Mouse (Mus musculus): ENCODE results near the gene Abca2. TPM values are rescaled to one million over a fixed set of nuclear protein-coding genes. Genes with fewer than 3 reads are reported as not detected.

Abca2 gene
- 11.1 and 13.4 TPM in 2 replicates for total RNA-seq (2014; rRNA removed)
- 40.9 and 48.7 TPM in 2 replicates for polyA plus RNA-seq (2012; rRNA removed)

DNA sequence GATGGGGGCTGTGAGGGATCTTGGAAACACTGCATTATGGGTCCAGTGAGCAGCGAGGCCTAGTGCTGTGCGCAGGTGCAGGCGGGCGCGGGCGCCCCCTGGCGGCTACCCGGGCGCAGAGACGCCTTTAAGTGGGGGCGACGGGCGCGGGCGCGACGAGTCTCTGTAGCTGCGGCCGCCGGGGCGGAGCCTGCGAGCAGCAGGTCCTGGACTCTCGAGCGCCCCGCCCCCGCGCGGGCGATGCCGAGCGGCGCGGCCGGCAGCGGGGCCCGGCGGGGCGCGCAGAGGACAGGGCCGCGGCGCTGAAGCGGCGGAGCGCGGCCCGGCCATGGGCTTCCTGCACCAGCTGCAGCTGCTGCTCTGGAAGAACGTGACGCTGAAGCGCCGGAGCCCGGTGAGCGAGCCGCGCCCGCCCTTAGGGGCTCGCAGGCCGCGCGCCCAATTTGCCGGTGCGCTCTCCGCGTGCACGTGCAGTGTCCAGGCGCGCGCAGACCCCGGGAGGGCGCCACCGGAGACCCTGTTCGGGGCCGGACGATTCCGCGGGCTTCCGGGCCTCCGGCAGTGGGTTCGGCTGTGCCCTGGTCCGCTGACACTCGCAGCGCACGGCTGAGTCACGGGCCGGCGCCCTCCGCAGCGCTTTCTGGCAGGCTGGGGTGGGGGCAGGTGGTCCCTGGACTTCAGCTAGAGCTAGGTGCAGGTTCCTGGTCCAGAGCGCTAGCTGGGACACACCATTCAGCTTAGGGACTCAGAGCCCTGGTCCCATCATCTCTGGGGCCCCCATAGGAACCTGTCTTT lies at the start of gene Abca2:
Gene Abca2 (plus strand): TSS at position 262 of the 795 bp plus-strand sequence.
- WGBS, result under 1% methylated on average over 89 of the region's 89 CpGs

DNA sequence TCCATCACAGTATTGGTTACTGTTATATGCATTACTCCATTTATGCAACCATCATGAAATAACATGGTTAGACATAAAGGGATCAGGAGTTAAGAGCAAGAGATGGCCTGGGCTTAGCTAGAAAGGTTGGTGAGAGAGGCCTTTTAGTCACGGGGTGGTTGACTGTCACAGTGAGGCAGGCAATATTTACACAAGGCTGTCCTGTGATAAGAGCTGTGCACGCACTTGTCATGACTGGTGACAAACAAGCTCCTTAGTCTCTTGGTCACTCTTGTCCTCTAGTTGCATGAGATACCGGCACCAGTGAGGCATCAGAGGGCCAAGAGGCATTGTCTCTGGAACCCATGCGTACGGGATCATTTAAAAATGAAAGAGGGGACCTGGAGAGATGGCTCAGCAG lies 44.0 kb upstream of the Abca2 start:
- WGBS, result 37% methylated on average over 5 of the region's 5 CpGs
- Histone ChIP-seq H3K4me3 (ENCODE audit: insufficient read depth, low read depth, low read length) (no peak overlapping the region), H3K27me3 (ENCODE audit: control insufficient read depth, insufficient read depth, low read length) (no peaks in the 10 kb centered on the region; the same call in 1 of the 2 replicates), H3K79me2 (ENCODE audit: control insufficient read depth, insufficient read depth, low read length) (no peaks in the 10 kb centered on the region), H3K36me3 (ENCODE audit: control insufficient read depth, insufficient read depth, low read length) (no peaks in the 10 kb centered on the region), H3K9ac (ENCODE audit: low read depth, low read length) (no peak overlapping the region), H3K27ac (replicated peaks; ENCODE audit: insufficient read depth, low read depth, low read length) (no peak overlapping the region), H3K4me1 (ENCODE audit: control insufficient read depth, insufficient read depth, low read length) (0 out of 2 replicates have a peak, but pooled peaks cover 3% of the 10 kb centered on the region)
- TF ChIP-seq CTCF (IDR thresholded peaks at IDR 0.05; ENCODE audit: low read depth, low read length) (no peak), POLR2A (IDR thresholded peaks at IDR 0.05; ENCODE audit: extremely low read depth, insufficient read depth, low read length) (no peak)
- DNase-seq (ENCODE audit: extremely low read depth, low read depth, low spot score), result no peak

More for the DNA sequence above, at the start of gene Abca2:
- H3K4me1 ChIP-seq (ENCODE audit: control insufficient read depth, insufficient read depth, low read length), result peaks cover 3% of the 10 kb centered on the region; the same call in 1 of the 2 replicates
- peak; percentile 62 for DNase-seq (ENCODE audit: extremely low read depth, low read depth, low spot score)
- H3K27me3 ChIP-seq (ENCODE audit: control insufficient read depth, insufficient read depth, low read length), result no peaks in the 10 kb centered on the region
- TF ChIP-seq CTCF (IDR thresholded peaks at IDR 0.05; ENCODE audit: low read depth, low read length) (peak; percentile 83), POLR2A (IDR thresholded peaks at IDR 0.05; ENCODE audit: extremely low read depth, insufficient read depth, low read length) (no peak)
- H3K79me2 ChIP-seq (ENCODE audit: control insufficient read depth, insufficient read depth, low read length), result peaks cover 6% of the 10 kb centered on the region; the same call in 1 of the 2 replicates
- H3K27ac ChIP-seq (replicated peaks; ENCODE audit: insufficient read depth, low read depth, low read length), result no peak within 1 kb of the TSS
- no peaks in the 10 kb centered on the region for H3K36me3 ChIP-seq (ENCODE audit: control insufficient read depth, insufficient read depth, low read length)
- H3K4me3 ChIP-seq (ENCODE audit: insufficient read depth, low read depth, low read length), result peak within 1 kb of the TSS; percentile 74
- peak within 1 kb of the TSS; percentile 88 for H3K9ac ChIP-seq (ENCODE audit: low read depth, low read length)

DNA sequence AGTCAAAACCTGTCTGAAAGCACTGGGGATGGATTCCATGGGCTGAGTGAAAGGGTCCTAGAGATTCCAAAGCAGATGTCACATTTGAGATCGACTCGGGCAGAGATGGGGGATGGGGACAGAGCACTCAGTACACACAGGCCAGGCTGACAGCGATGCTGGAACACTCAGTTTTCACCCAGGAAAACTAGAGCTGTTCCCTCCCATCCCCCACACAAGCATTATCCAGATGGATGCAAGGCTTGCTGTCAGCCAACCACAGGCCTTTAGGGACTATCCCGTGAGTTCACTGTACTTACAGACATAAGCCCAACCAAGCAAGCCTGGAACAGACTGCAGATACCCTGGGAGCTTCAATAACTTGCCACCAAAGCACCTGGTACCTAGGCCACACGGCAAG lies 37.2 kb upstream of the Abca2 start:
- H3K36me3 ChIP-seq (ENCODE audit: control insufficient read depth, insufficient read depth, low read length), result no peaks in the 10 kb centered on the region
- DNase-seq (ENCODE audit: extremely low read depth, low read depth, low spot score), result no peak
- H3K27ac ChIP-seq (replicated peaks; ENCODE audit: insufficient read depth, low read depth, low read length), result no peak overlapping the region
- 74% methylated on average over 5 of the region's 5 CpGs for WGBS
- H3K79me2 ChIP-seq (ENCODE audit: control insufficient read depth, insufficient read depth, low read length), result no peaks in the 10 kb centered on the region
- H3K4me3 ChIP-seq (ENCODE audit: insufficient read depth, low read depth, low read length), result no peak overlapping the region
- H3K9ac ChIP-seq (ENCODE audit: low read depth, low read length), result no peak overlapping the region
- no peaks in the 10 kb centered on the region for H3K27me3 ChIP-seq (ENCODE audit: control insufficient read depth, insufficient read depth, low read length)
- TF ChIP-seq CTCF (IDR thresholded peaks at IDR 0.05; ENCODE audit: low read depth, low read length) (no peak), POLR2A (IDR thresholded peaks at IDR 0.05; ENCODE audit: extremely low read depth, insufficient read depth, low read length) (no peak)
- H3K4me1 ChIP-seq (ENCODE audit: control insufficient read depth, insufficient read depth, low read length), result peaks cover 1% of the 10 kb centered on the region; the same call in 1 of the 2 replicates

DNA sequence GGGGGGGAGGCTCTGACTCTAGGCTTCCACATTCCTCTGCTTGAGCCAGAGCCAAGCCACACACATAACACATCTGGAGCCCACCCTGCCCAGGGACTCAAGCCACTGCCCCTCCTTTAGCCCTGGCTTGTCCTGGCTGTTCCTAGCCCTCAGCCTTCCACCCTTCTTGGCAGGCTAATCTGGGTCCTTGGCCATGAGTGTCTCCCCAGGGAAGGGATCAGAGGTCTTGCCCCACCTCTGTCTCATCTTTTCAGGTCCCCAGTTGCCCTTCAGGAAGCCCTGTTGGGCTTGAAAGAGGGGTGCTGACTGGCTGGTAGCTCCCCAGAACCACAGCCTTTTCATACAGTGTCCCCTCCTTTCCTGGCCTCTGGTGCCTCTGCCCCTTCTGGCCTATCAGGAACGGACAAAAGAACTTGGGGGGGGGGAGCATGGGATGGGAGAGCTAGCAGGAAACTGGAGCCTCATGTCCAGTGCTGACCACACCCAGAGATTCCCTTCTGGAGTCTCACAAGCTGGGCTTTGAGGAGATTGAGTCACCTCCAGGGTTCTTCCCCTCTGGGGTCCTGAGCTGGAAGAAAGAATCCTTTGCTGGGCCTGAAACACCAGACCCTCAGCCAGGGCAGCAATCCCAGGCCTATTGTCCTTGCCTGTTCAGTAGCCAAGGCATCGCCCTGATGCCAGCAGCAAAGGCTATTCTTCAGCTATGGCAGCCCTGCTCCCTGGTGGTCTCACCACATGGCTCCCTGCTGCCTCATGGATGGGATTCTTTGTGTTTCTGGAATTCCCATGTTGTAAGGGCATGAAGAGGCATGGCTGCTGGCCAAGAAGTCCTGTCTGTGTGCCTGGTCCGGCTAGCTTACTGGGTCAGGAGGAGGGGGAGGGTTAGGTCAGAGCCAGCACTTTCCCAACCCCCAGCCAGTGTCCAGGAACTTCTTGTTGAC lies 34.0 kb upstream of the Abca2 start:
- 52% methylated on average over 3 of the region's 3 CpGs for WGBS
- TF ChIP-seq CTCF (IDR thresholded peaks at IDR 0.05; ENCODE audit: low read depth, low read length), result no peak
- TF ChIP-seq POLR2A (IDR thresholded peaks at IDR 0.05; ENCODE audit: extremely low read depth, insufficient read depth, low read length), result no peak
- Histone ChIP-seq H3K9ac (ENCODE audit: low read depth, low read length) (no peak overlapping the region), H3K79me2 (ENCODE audit: control insufficient read depth, insufficient read depth, low read length) (no peaks in the 10 kb centered on the region), H3K27me3 (ENCODE audit: control insufficient read depth, insufficient read depth, low read length) (no peaks in the 10 kb centered on the region), H3K36me3 (ENCODE audit: control insufficient read depth, insufficient read depth, low read length) (no peaks in the 10 kb centered on the region), H3K4me3 (ENCODE audit: insufficient read depth, low read depth, low read length) (no peak overlapping the region), H3K27ac (replicated peaks; ENCODE audit: insufficient read depth, low read depth, low read length) (no peak overlapping the region), H3K4me1 (ENCODE audit: control insufficient read depth, insufficient read depth, low read length) (peaks cover 3% of the 10 kb centered on the region; the same call in 1 of the 2 replicates)
- no peak for DNase-seq (ENCODE audit: extremely low read depth, low read depth, low spot score)

DNA sequence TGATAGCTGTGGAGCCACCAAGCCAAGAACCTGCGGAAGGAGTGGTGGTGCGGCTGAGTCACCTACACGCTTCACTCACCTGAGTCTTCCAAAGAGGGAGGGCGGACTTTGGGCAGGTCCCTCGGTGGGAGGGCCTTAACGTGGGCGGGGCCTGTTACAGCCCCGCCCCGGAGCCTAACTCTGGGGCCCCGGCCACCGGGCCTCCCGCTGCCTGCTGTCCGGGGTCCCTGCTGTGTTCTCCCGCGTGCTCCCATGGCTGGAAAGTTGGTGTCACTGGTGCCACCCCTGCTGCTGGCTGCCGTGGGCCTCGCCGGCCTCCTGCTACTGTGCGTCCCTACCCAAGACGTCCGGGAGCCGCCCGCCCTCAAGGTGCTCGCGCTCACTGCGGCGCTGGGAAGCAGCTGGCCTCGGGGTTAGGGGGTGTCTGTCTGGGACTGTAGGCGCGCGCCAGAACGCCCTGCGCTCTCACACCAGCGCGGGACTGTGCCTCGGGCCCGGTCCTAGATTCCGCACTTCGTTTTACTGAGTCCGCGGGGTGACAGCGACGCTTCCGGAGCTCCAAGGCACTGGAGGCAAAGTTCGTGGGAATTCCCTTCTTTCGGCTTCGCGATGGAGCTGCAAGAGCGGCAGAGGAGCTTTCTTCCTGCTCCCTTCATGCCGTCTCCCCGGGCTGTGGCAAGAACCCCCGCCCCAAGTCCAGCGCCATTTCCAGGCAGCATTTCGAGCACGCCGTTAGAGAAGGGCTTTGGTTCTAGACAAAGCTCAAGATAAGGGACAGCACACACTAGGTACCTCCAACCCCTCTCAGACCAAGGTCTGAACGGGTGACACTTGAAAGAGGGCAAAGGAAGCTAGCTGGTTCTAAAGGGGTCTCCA lies 32.5 kb upstream of the Abca2 start, which contains the start of gene Entpd2:
Gene Entpd2 (plus strand): TSS at position 154 of the 876 bp plus-strand sequence.
- Histone ChIP-seq H3K9ac (ENCODE audit: low read depth, low read length) (peak within 1 kb of the TSS; percentile 85), H3K4me1 (ENCODE audit: control insufficient read depth, insufficient read depth, low read length) (peaks cover 3% of the 10 kb centered on the region; the same call in 1 of the 2 replicates), H3K27me3 (ENCODE audit: control insufficient read depth, insufficient read depth, low read length) (no peaks in the 10 kb centered on the region), H3K4me3 (ENCODE audit: insufficient read depth, low read depth, low read length) (peak within 1 kb of the TSS; percentile 76), H3K27ac (replicated peaks; ENCODE audit: insufficient read depth, low read depth, low read length) (no peak within 1 kb of the TSS), H3K79me2 (ENCODE audit: control insufficient read depth, insufficient read depth, low read length) (no peaks in the 10 kb centered on the region), H3K36me3 (ENCODE audit: control insufficient read depth, insufficient read depth, low read length) (no peaks in the 10 kb centered on the region)
- TF ChIP-seq CTCF (IDR thresholded peaks at IDR 0.05; ENCODE audit: low read depth, low read length), result peak; percentile 43
- 0 out of 2 replicates have a peak, but pooled peaks have one; percentile 26 for TF ChIP-seq POLR2A (IDR thresholded peaks at IDR 0.05; ENCODE audit: extremely low read depth, insufficient read depth, low read length)
- peak; percentile 40 for DNase-seq (ENCODE audit: extremely low read depth, low read depth, low spot score)
- WGBS, result 3% methylated on average over 57 of the region's 57 CpGs
